Mouse (Mus musculus) right cerebral cortex, postnatal 4 days (tissue): ENCODE measurements at regions not wholly inside any gene's neighbourhood (a gene's known extent, or its start where the extent isn't known, plus 50 kb on each side); places are given as distances from the start of the nearest gene placed in this dataset.
A peak's percentile ranks its signal among the peaks of the same experiment; 100 is the strongest.

ENCODE experiments used
- DNase-seq: peaks from one replicate; pipeline ENCODE4 v3.0.0-alpha.2; 2022

- DNase-seq, result no peak
Measured at GRCm38 (mm10) chr11:19355179-19355578, 336.4 kb upstream of the Meis1 start.

GRCm38 (mm10) chr11:19356151-19356550 lies 337.4 kb upstream of the Meis1 start:
- no peak for DNase-seq

- no peak for DNase-seq
Measured at GRCm38 (mm10) chr11:19369152-19369551, 350.4 kb upstream of the Meis1 start.

DNA sequence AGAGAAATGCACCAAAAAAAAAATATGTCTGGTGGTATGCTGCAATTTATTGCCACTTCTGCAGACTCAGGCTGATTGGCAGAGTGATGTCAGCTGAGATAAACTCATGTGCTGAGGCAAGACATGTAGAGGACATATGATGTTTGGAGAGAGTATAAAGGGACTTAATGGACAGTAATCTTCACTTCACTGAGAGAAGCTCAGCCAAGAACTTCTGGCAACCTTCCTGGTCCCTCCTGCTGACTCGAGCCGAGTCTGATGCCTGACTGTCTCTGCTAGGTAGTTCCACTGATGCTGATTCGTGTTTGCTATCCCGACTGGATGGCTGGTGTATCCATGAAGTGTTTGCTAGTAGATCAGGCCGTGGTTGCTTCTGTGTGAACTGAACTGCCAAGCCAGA lies 354.7 kb upstream of the Meis1 start:
- no peak for DNase-seq

GRCm38 (mm10) chr11:19380935-19381334 lies 362.1 kb upstream of the Meis1 start:
- DNase-seq, result no peak

DNA sequence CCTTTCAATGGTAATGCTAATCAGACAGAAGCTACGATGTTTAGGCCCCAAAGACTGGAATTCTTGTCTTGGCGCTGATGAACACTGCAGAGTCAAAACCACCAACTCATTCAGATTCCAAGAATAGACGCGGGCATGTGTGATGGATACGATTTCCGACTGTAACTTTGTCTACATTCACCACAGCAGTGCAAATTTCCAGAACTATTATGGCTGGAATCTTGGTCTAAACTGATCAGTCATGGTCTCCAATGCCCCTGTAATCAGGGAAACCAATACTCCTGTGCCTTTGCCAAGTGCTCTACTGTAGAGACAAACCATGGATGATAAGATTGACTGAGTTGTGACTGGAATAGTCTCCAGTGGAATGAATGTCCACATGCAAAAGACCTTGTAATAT lies 370.4 kb upstream of the Meis1 start:
- no peak for DNase-seq

- DNase-seq, result no peak
Measured at GRCm38 (mm10) chr11:19392190-19392589, 373.4 kb upstream of the Meis1 start.

GRCm38 (mm10) chr11:19394372-19394771 lies 375.6 kb upstream of the Meis1 start:
- no peak for DNase-seq

DNA sequence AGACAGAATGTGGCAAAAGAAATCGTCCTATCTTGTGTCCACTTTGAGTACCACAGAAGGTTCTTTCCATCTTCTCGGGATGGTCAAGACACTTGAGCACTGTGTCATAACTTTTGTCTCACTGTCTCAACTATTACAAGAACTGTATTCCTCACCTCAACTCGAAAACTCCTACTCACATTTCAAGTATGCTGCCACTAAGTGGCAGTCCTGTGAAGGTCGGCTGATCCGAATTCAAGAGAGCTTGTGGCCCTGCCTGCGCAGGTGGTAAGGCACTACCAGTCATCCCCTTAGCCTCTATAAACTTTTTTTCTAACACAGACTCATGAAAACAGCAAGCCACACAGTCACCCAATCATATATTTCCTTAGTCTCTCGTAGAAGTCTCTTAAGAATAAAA lies 381.6 kb upstream of the Meis1 start:
- no peak for DNase-seq

DNA sequence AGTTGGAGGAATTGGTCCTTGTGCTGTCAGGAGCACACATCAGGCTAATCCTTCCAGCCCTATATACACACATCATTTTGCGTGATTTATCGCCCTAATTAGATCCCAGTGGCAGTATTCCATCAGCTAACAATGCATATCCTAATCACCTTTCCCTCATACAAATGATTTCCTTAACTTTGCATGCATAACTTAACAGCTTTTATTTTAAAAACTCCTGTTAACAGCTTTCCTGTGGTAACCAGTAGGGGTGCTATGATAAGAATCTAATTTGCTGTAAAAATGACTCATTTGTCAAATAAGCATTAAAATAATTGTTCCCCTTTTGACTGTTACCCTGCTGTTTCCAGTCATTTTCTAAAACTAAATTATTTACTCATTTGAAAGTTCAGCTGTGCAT lies 401.4 kb upstream of the Meis1 start:
- no peak for DNase-seq

DNA sequence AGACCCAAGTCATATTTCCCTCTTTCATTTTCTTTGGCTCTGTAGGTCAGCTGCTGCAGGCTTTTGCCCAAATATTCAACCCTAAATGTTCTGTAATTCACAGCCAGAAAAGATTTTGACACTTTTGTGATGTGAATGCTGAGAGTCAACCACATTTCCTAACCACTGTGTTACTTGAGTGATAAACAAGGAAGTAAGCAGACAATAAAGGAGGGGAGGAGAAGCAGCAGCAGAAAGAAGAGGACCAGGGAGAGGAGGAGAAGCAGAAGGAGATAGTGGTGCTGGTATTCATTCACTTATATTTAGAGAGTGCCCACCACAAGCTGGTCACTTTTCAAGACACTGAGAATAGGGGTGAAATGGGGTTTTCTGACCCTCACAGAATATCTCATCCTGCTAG lies 404.5 kb upstream of the Meis1 start:
- DNase-seq, result no peak

DNA sequence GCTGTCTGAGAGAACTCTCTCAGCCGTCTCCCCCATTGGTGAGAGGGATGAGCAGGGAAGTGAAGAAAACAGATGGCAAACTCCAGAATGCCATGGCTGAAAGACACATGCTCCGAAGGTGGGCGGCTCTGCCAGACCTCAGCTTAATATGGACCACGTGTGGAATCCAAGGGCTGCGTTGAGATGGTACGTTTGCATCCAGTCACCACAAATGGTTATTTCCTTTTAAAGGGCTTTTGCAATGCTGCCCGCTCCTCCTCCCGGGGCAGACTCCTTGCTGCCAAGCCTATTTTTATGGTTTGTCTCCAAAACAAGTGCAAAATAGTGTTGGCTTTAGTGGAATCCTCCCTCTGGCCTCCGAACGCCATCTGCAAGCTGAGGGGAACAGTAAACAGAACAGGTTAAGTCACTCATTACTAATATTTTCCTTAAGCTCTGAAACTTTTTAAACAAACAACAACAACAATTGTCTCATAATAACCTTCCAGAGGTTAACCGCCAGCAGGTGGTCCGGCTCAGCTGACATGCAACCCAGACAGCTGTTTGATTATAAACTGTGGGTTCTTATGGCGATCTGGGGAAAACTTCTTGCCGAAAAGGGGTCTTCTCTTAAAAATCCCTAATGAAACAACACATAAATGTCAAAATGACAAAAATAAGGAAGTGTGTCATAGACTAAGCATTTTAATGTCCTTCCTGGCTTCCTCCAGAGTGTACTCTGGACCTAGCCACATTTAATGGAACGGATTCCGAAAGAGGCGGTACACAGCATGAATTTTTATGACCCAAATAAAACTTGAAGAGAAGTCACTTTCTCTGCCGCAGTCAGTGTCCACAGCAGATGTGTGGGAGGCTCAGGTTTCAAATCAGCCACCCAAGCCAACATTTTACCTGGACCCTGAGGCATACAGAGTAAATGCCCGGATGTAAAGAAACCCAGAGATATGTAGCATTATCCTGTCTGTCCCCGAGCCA lies 405.3 kb upstream of the Meis1 start:
- DNase-seq, result peak; percentile 4

DNA sequence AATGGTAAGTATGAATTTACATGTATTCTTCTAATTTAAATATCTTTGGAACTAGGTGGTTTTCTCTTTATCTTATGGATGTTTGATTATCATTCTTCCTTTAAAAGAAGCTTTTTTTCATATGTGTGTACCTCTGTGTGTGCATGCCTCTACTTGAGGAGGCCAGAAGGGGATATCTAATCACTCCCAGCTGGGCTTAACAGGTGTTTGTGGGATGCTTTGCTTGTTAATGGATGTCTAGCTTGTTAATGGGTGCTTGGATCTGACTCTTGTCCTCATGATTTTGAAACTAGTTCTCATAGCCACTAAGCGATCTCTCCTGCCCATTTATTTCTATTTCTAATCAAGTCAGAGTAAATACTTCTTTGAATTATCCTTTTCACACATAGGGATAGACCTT lies 408.8 kb upstream of the Meis1 start:
- DNase-seq, result no peak

DNA sequence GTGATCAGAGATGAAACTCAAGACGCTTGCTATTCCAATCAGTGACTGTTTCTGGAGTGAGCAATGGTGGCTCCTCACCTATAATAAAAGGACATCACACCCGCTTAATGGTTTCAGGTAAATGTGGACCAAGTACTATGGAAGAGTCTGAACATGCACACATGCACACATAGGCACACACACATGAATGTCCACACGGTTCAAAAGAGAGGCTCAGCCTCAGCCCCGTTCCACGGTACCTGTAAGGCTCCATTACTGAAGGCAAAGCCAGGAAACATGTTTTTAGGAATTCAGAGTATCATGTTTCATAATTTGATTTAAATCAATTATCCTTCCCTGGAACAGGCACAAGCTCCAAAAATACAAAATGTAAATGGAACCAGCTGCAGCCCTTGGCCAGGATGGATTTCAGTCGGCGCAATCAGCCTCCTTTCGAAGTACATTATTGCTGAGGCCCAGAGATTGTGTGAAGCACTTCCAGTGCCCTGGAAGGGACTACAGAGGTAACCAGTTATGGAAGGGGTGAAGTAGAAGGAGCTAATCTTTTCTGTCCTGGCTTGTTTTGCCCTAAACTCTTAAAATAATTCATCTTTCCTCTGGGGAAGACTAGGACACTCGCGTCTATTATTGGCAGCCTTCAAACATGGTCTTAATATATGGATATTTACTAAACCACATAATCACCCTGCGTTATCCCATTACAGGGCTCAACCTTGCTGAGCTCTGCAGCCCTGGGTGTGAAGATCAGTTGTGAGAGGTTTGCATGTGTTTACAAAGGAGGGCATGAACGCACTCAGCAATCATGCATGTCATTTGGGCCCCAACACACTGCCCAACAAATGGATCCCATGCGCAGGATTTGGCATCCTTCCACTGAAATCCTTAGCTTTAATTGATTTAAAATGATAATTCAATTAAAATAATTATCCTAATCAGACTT lies 415.2 kb upstream of the Meis1 start:
- DNase-seq, result no peak

DNA sequence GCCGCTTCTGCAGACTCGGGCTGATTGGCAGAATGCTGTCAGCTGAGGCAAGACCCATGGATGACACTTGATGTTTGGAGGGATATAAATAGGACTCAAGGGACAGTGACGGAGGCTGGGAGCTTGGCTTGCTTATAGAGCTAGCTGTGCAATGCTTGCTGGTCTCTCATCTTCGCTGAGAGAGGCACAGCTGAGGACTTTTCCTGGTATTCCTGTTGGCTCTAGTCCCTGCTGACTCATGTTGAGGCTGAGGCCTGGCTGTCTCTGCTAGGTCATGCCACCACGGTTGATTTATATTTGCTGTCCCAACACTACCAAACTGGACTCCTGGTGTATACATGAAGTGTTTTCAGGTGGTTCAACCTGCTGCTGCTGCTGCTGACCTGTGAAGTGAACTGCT lies 419.6 kb upstream of the Meis1 start:
- no peak for DNase-seq

DNA sequence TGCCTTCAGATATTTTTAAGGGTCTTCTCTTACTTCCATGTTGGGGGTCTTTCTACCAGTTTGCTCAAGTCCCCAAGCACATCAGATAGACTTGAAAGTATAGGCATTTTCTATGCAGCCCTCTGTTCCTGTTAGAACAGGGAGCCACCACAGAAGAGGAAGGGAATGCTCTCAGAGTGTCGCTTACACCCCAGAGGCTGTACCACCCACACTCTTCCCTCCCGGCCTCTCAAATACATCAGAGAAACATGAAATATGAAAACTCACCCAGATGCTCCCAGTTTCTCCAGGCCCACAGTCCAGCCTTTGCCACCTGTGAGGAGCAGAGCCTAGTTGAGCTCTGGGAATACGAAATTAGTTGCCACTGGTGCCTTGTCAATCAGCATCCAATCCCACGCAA lies 423.2 kb upstream of the Meis1 start:
- no peak for DNase-seq

GRCm38 (mm10) chr11:19455391-19456290 lies 436.9 kb upstream of the Meis1 start:
- no peak for DNase-seq

- no peak for DNase-seq
Measured at GRCm38 (mm10) chr11:19456577-19456976, 437.8 kb upstream of the Meis1 start.

DNA sequence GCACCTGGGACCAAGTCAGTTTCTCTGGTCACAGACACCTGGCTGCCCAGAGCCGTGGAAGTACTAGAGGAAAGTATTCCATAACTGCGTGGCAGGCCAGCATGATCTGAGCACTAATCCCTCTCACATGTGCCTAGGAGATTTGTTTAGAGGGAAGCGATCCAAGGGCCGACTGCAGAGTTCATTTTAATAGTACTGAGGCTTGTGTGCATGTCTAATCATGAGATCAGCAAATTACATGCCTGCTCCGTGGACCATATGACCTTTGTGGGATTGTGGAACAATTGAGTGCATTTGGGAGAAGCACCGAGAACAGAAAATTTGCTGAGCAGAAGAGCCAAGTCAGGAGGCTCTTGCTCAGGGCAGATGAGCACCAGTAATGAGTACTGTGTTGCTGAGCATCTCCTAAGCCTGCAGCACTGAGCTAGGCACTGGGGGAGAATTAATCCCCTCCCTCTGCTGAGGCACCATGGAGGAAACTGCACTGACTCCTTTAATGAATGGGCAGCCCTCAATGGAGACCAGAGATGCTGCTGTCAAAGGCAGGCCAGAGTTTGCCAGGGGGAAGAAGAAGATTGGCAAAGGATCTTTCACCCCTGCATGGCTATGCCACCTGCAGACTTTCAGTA lies 445.1 kb upstream of the Meis1 start:
- no peak for DNase-seq

- DNase-seq, result no peak
Measured at GRCm38 (mm10) chr11:19468373-19468772, 449.6 kb upstream of the Meis1 start.

DNA sequence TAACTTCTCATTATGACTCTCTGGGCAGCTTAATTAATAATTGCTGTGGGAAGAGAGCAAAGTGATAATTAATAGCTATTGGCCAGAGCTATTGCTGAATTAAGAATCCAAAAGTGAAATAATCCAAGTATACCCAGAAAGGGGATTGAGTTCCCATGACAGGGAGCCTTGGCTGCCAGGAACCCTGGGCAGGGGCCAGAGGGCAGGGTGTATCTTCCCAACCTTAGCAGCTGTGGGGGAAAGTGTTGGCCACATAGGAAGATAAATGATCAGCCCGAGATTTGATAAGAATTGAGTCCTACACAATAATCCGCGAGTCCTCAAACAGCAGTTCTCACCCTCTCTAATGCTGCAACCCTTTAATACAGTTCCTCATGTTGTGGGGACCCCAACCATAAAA lies 450.0 kb upstream of the Meis1 start:
- no peak for DNase-seq
